Mouse (Mus musculus) heart, adult 2 months (tissue): ENCODE results near the gene Bmper. TPM values are rescaled to one million over a fixed set of nuclear protein-coding genes. Genes with fewer than 3 reads are reported as not detected.

ENCODE experiments used
- DNase-seq, 2 experiments: peaks; one replicate each; pipeline ENCODE4 v3.0.0; 2021
- H3K27ac ChIP-seq: fragments of 200-600 bp; 2 replicates; pipeline ENCODE4 v1.8.1; 2022
- H3K27me3 ChIP-seq: fragments of 200-500 bp; 2 replicates; pipeline ENCODE4 v1.6.1; 2012; ENCODE audit warnings: mild to moderate bottlenecking, low read length, inconsistent platforms, mixed read lengths; ENCODE audit not compliant: control insufficient read depth, insufficient read depth
- H3K36me3 ChIP-seq: fragments of 200-500 bp; 2 replicates; pipeline ENCODE4 v1.6.1; 2012; ENCODE audit warnings: low read length, inconsistent platforms; ENCODE audit not compliant: control insufficient read depth, insufficient read depth
- H3K4me1 ChIP-seq: fragments of 200-500 bp; 2 replicates; pipeline ENCODE4 v1.6.1; 2011; ENCODE audit warnings: low read length; ENCODE audit not compliant: control insufficient read depth, insufficient read depth
- H3K4me3 ChIP-seq: fragments of 200-600 bp; 2 replicates; pipeline ENCODE4 v1.8.1; 2022
- H3K79me2 ChIP-seq: fragments of 200-500 bp; replicated peaks from 2 replicates; pipeline ENCODE4 v1.6.1; 2012; ENCODE audit warnings: mild to moderate bottlenecking, inconsistent platforms, low read length, moderate library complexity, mixed read lengths; ENCODE audit not compliant: control insufficient read depth, insufficient read depth
- H3K9ac ChIP-seq: fragments of 200-500 bp; 2 replicates; pipeline ENCODE4 v1.6.1; 2012; ENCODE audit warnings: low read depth, mild to moderate bottlenecking, control low read depth, inconsistent platforms, low read length, mixed read lengths
- CTCF ChIP-seq: fragments of 200-600 bp; IDR thresholded peaks from 2 replicates; pipeline ENCODE4 v1.8.1; 2022; ENCODE audit warnings: antibody characterized with exemption, mild to moderate bottlenecking, moderate library complexity
- EP300 ChIP-seq: fragments of 200-500 bp; IDR thresholded peaks from 2 replicates; pipeline ENCODE4 v1.6.1; 2011; ENCODE audit warnings: low read depth, low read length, control low read depth; ENCODE audit not compliant: insufficient read depth
- POLR2A ChIP-seq: fragments of 200-500 bp; IDR thresholded peaks from 2 replicates; pipeline ENCODE4 v1.6.1; 2011; ENCODE audit warnings: mild to moderate bottlenecking, low read depth, low read length, control low read depth; ENCODE audit not compliant: insufficient read depth
- WGBS: fragments of 180-500 bp; shearing (Covaris S2); methylation state at CpG from one replicate; pipeline ENCODE4 v1.1.7; 2018; 5-methylcytosine and 5-hydroxymethylcytosine counted together
- intact Hi-C: fragments of 180-260 bp; cut with DNase I; formaldehyde crosslinking; loops from one replicate; pipeline ENCODE4 v1.15.1; 2025
- polyA plus RNA-seq: library from polyadenylated mRNA; depleted of rRNA; stranded (reverse); fragments of >200 nt; gene quantifications from 2 replicates; pipeline ENCODE4 v1.2.3, GENCODE M21; 2012
- total RNA-seq, 2 experiments: library from RNA; stranded (reverse); gene quantifications; 2 replicates each; pipeline ENCODE4 v1.2.3; 2021

Gene Bmper
- total and polyA plus RNA-seq, 3 experiments = 1.9 to 4.3 (median 2.6) TPM

- 31% methylated on average over 2 of the region's 2 CpGs for WGBS
- TF ChIP-seq POLR2A = no peak
- TF ChIP-seq CTCF = no peak
- no peak for TF ChIP-seq EP300
- no peaks in the 10 kb centered on the region for H3K79me2 ChIP-seq
- intact Hi-C loops = no loop called here
- no peaks in the 10 kb centered on the region; the same call in 1 of the 2 replicates for H3K4me1 ChIP-seq
- no peak overlapping the region for H3K9ac ChIP-seq
- H3K36me3 ChIP-seq = no peaks in the 10 kb centered on the region; the same call in 1 of the 2 replicates
- peak in 1 of 2 experiments; percentile 32 for DNase-seq
- no peak overlapping the region for H3K27ac ChIP-seq
- no peak overlapping the region for H3K4me3 ChIP-seq
- no peaks in the 10 kb centered on the region for H3K27me3 ChIP-seq
Measured at GRCm38 (mm10) chr9:23412956-23413355, 190.1 kb downstream of the Bmper start.

GRCm38 (mm10) chr9:23419107-23419506 lies 196.2 kb downstream of the Bmper start:
- Histone ChIP-seq H3K4me3 (no peak overlapping the region), H3K36me3 (no peaks in the 10 kb centered on the region), H3K4me1 (no peaks in the 10 kb centered on the region), H3K27me3 (no peaks in the 10 kb centered on the region), H3K27ac (no peak overlapping the region), H3K79me2 (no peaks in the 10 kb centered on the region), H3K9ac (no peak overlapping the region)
- DNase-seq = no peak
- 92% methylated on average over 2 of the region's 2 CpGs for WGBS
- intact Hi-C loops = no loop called here
- TF ChIP-seq EP300 (no peak), CTCF (peak; percentile 31; the same call in 1 of the 2 replicates), POLR2A (no peak)

GRCm38 (mm10) chr9:23423748-23424147 lies 200.9 kb downstream of the Bmper start:
- no peak for DNase-seq
- no peaks in the 10 kb centered on the region for H3K27me3 ChIP-seq
- H3K9ac ChIP-seq = no peak overlapping the region
- no peaks in the 10 kb centered on the region for H3K79me2 ChIP-seq
- H3K4me3 ChIP-seq = no peak overlapping the region
- H3K36me3 ChIP-seq = no peaks in the 10 kb centered on the region
- 67% methylated on average over 1 of the region's 1 CpGs for WGBS
- TF ChIP-seq EP300 = no peak
- no peak for TF ChIP-seq POLR2A
- TF ChIP-seq CTCF = no peak
- intact Hi-C loops = no loop called here
- no peaks in the 10 kb centered on the region for H3K4me1 ChIP-seq
- no peak overlapping the region for H3K27ac ChIP-seq

- no peak for TF ChIP-seq EP300
- TF ChIP-seq CTCF = no peak
- TF ChIP-seq POLR2A = no peak
- intact Hi-C loops = no loop called here
- H3K27me3 ChIP-seq = no peaks in the 10 kb centered on the region
- no peaks in the 10 kb centered on the region for H3K79me2 ChIP-seq
- no peaks in the 10 kb centered on the region; the same call in 1 of the 2 replicates for H3K4me1 ChIP-seq
- H3K27ac ChIP-seq = no peak overlapping the region
- H3K36me3 ChIP-seq = no peaks in the 10 kb centered on the region
- DNase-seq = no peak
- H3K9ac ChIP-seq = no peak overlapping the region
- WGBS = 80% methylated on average over 2 of the region's 2 CpGs
- no peak overlapping the region for H3K4me3 ChIP-seq
Measured at GRCm38 (mm10) chr9:23432631-23433030, 209.8 kb downstream of the Bmper start.

GRCm38 (mm10) chr9:23433238-23433637 lies 210.4 kb downstream of the Bmper start:
- DNase-seq = no peak
- Histone ChIP-seq H3K79me2 (no peaks in the 10 kb centered on the region), H3K27ac (no peak overlapping the region), H3K27me3 (no peaks in the 10 kb centered on the region), H3K4me3 (no peak overlapping the region), H3K36me3 (no peaks in the 10 kb centered on the region), H3K4me1 (no peaks in the 10 kb centered on the region; the same call in 1 of the 2 replicates), H3K9ac (no peak overlapping the region)
- intact Hi-C loops = no loop called here
- TF ChIP-seq POLR2A (no peak), EP300 (no peak), CTCF (no peak)
- 69% methylated on average over 3 of the region's 3 CpGs for WGBS

GRCm38 (mm10) chr9:23436751-23437150 lies 213.9 kb downstream of the Bmper start:
- Histone ChIP-seq H3K4me1 (no peaks in the 10 kb centered on the region; the same call in 1 of the 2 replicates), H3K27ac (no peak overlapping the region), H3K27me3 (no peaks in the 10 kb centered on the region), H3K9ac (no peak overlapping the region), H3K4me3 (no peak overlapping the region), H3K36me3 (no peaks in the 10 kb centered on the region), H3K79me2 (no peaks in the 10 kb centered on the region)
- TF ChIP-seq POLR2A (no peak), CTCF (no peak), EP300 (no peak)
- 66% methylated on average over 6 of the region's 6 CpGs for WGBS
- intact Hi-C loops = no loop called here
- DNase-seq = peak in 1 of 2 experiments; percentile 34
